Mouse (Mus musculus) inflammation-experienced regulatory T-cells (primary cell): Measurements from ENCODE around the gene Rsl1. TPM values are rescaled to one million over a fixed set of nuclear protein-coding genes. Genes with fewer than 3 reads are reported as not detected.

Experiments
- polyA plus RNA-seq, 2 experiments: library from polyadenylated mRNA; unstranded; fragments of 100-300 nt; shearing (Covaris generic); gene quantifications; one replicate each; pipeline ENCODE4 v1.2.1; 2017

Gene Rsl1
- 10 to 100 TPM; 17.3 to 21.2 TPM for polyA plus RNA-seq

GRCm38 (mm10) chr13:67172991-67173722 lies at the start of gene Rsl1:
Gene Rsl1, plus strand, starts transcription at chr13:67173182.

GRCm38 (mm10) chr13:67194340-67194894 lies 21.4 kb downstream of the Rsl1 start, which contains the start of gene Zfp455:
Gene Zfp455, plus strand, starts transcription at chr13:67194506.

Other genes with a start within 250 kb of the Rsl1 start
- gene Zfp712, start 112.0 kb upstream of the Rsl1 start, polyA plus RNA-seq = 10 to 100 TPM in 1 of 2 experiments, 1 to 10 TPM in 1; 5.9 to 13.6 TPM
- 1 to 10 TPM; 3.5 to 8.1 TPM for gene Zfp708, start 75.2 kb upstream of the Rsl1 start, polyA plus RNA-seq
- 1 to 10 TPM; 4.0 to 4.1 TPM for gene Gm28557, start 64.6 kb upstream of the Rsl1 start, polyA plus RNA-seq
- under 1 TPM; 0.17 to 0.31 TPM for gene Rslcan18, start 56.9 kb upstream of the Rsl1 start, polyA plus RNA-seq
- gene Zfp759, start 51.5 kb upstream of the Rsl1 start, polyA plus RNA-seq = 1 to 10 TPM in 1 of 2 experiments, not detected in 1; 4.1 TPM
- gene Zfp455, start 21.3 kb downstream of the Rsl1 start, polyA plus RNA-seq = 1 to 10 TPM; 3.1 to 5.3 TPM
- gene Zfp458, start 105.3 kb downstream of the Rsl1 start, polyA plus RNA-seq = 1 to 10 TPM; 1.3 to 3.5 TPM
- gene Zfp457, start 133.3 kb downstream of the Rsl1 start, polyA plus RNA-seq = 1 to 10 TPM in 1 of 2 experiments, under 1 TPM in 1; 0.48 to 2.3 TPM
- gene Zfp595, start 159.4 kb downstream of the Rsl1 start, polyA plus RNA-seq = 1 to 10 TPM; 7.7 to 8.4 TPM
- 1 to 10 TPM in 1 of 2 experiments, under 1 TPM in 1; 0.90 to 1.3 TPM for gene Gm28044, start 187.4 kb downstream of the Rsl1 start, polyA plus RNA-seq
- 1 to 10 TPM; 2.3 to 4.4 TPM for gene Zfp953, start 187.4 kb downstream of the Rsl1 start, polyA plus RNA-seq
- gene Gm28041, start 202.6 kb downstream of the Rsl1 start, polyA plus RNA-seq = 1 to 10 TPM in 1 of 2 experiments, under 1 TPM in 1; 0.63 to 3.1 TPM
- gene Zfp456, start 202.6 kb downstream of the Rsl1 start, polyA plus RNA-seq = 1 to 10 TPM; 5.9 to 9.4 TPM
- gene Zfp429, start 226.6 kb downstream of the Rsl1 start, polyA plus RNA-seq = 10 to 100 TPM; 19.9 to 22.8 TPM
- gene Zfp459, start 248.2 kb downstream of the Rsl1 start, polyA plus RNA-seq = 1 to 10 TPM; 3.1 to 3.7 TPM